Mouse (Mus musculus) limb, embryonic 14.5 days (tissue): ENCODE measurements at regions not wholly inside any gene's neighbourhood (a gene's known extent, or its start where the extent isn't known, plus 50 kb on each side); places are given as distances from the start of the nearest gene placed in this dataset.
A peak's percentile ranks its signal among the peaks of the same experiment; 100 is the strongest.

Source experiments
- ATAC-seq: fragments of 200-750 bp; cut with Nextera tagmentation; 2 replicates; pipeline ENCODE4 v1.8.0; 2017; ENCODE audit warnings: low read depth, moderate number of reproducible peaks, moderate TSS enrichment; ENCODE audit not compliant: low FRiP score
- DNase-seq: peaks from one replicate; pipeline ENCODE4 v3.0.0-alpha.2; 2015; ENCODE audit warnings: low spot score
- H3K27ac ChIP-seq: fragments of 300-500 bp; sonication (generic); replicated peaks from 2 replicates; pipeline ENCODE4 v1.5.1; 2014; ENCODE audit warnings: low read depth, mild to moderate bottlenecking, low read length, moderate library complexity, mixed read lengths
- H3K27me3 ChIP-seq: fragments of 300-500 bp; sonication (generic); 2 replicates; pipeline ENCODE4 v1.6.1; 2014; ENCODE audit warnings: low read length, mixed read lengths; ENCODE audit not compliant: control insufficient read depth, insufficient read depth
- H3K36me3 ChIP-seq: fragments of 300-500 bp; sonication (generic); 2 replicates; pipeline ENCODE4 v1.6.1; 2014; ENCODE audit warnings: mild to moderate bottlenecking, low read length, moderate library complexity, mixed read lengths; ENCODE audit not compliant: control insufficient read depth, insufficient read depth
- H3K4me1 ChIP-seq: fragments of 300-500 bp; sonication (generic); 2 replicates; pipeline ENCODE4 v1.6.1; 2014; ENCODE audit warnings: antibody characterized with exemption, low read length, mixed read lengths; ENCODE audit not compliant: control insufficient read depth, insufficient read depth
- H3K4me2 ChIP-seq: fragments of 300-500 bp; sonication (generic); replicated peaks from 2 replicates; pipeline ENCODE4 v1.6.1; 2014; ENCODE audit warnings: low read depth, mild to moderate bottlenecking, low read length, moderate library complexity; ENCODE audit not compliant: severe bottlenecking
- H3K4me3 ChIP-seq: fragments of 300-500 bp; sonication (generic); replicated peaks from 2 replicates; pipeline ENCODE4 v1.5.1; 2014; ENCODE audit warnings: low read length
- H3K9ac ChIP-seq: fragments of 300-500 bp; sonication (generic); 2 replicates; pipeline ENCODE4 v1.6.1; 2014; ENCODE audit warnings: mild to moderate bottlenecking, low read depth, low read length, moderate library complexity; ENCODE audit not compliant: severe bottlenecking
- H3K9me3 ChIP-seq: fragments of 300-500 bp; sonication (generic); 2 replicates; pipeline ENCODE4 v1.6.1; 2016; ENCODE audit warnings: low read length; ENCODE audit not compliant: control insufficient read depth
- POLR2A ChIP-seq: fragments of 200-500 bp; IDR thresholded peaks from 2 replicates; pipeline ENCODE4 v1.8.0; 2012; ENCODE audit warnings: inconsistent platforms, mild to moderate bottlenecking, moderate library complexity, borderline replicate concordance; ENCODE audit not compliant: insufficient read depth, insufficient read length; ENCODE audit errors: extremely low read depth
- WGBS: fragments of 180-500 bp; shearing (Covaris S2); extraction: QIAGEN DNeasy Blood & Tissue Kit; methylation state at CpG from one replicate; pipeline ENCODE4 v1.1.7; 2014; 5-methylcytosine and 5-hydroxymethylcytosine counted together

- no peaks in the 10 kb centered on the region for H3K36me3 ChIP-seq
- 78% methylated on average over 3 of the region's 3 CpGs for WGBS
- no peaks in the 10 kb centered on the region for H3K4me1 ChIP-seq
- ATAC-seq (no peak), DNase-seq (no peak)
- H3K4me2 ChIP-seq, result no peak overlapping the region
- no peak overlapping the region for H3K27ac ChIP-seq
- no peaks in the 10 kb centered on the region for H3K27me3 ChIP-seq
- no peak for TF ChIP-seq POLR2A
- no peak overlapping the region for H3K4me3 ChIP-seq
- no peak overlapping the region for H3K9ac ChIP-seq
- H3K9me3 ChIP-seq, result no peaks in the 10 kb centered on the region
These were observed 66.2 kb downstream of the Car2 start for GRCm38 (mm10) chr3:14952169-14952729.

DNA sequence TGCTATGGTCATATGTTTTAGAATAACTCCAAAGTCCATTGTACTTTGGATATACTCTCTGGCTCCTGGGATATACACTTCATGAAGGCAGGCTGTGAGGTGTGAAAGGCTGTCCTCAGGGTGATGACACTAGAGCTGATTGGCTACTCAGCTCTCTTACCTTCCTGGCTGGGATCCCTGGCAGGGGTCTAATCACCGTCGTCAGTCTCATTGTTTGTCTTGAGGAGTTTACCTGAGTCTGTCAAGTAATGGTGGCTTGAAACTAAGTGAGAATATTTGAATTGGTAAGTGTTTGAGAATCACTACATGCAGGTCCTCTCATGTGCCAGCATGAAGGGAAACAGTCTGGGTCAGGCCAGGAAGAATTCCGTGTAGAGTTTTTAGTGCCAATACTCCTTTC is 66.9 kb downstream of the Car2 start:
- no peak overlapping the region for H3K4me3 ChIP-seq
- no peaks in the 10 kb centered on the region for H3K36me3 ChIP-seq
- no peaks in the 10 kb centered on the region for H3K9me3 ChIP-seq
- no peak for TF ChIP-seq POLR2A
- H3K9ac ChIP-seq, result no peak overlapping the region
- no peak overlapping the region for H3K4me2 ChIP-seq
- ATAC-seq, result no peak
- WGBS, result 46% methylated on average over 3 of the region's 3 CpGs
- no peak overlapping the region for H3K27ac ChIP-seq
- DNase-seq, result no peak
- H3K4me1 ChIP-seq, result no peaks in the 10 kb centered on the region
- H3K27me3 ChIP-seq, result no peaks in the 10 kb centered on the region

DNA sequence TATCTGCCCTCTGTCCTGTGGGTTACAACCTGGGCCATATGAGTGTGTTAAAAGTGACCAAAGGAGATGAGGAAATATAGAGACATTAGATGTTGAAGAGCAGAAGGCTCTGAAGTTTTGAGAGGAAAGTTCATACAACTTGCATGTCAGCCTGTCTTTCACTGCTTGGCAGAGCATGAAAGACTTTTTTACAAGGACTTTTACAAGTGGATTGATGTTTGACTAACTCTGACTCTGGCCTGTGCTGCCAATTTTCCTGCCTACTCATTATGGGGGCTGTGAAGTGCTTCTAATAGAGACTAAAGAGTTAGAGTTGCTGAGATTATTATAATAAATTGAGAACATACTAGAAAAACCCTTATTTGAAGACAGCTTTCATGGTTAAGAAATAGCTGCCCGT is 71.4 kb downstream of the Car2 start:
- 50% methylated on average over 1 of the region's 1 CpGs for WGBS

DNA sequence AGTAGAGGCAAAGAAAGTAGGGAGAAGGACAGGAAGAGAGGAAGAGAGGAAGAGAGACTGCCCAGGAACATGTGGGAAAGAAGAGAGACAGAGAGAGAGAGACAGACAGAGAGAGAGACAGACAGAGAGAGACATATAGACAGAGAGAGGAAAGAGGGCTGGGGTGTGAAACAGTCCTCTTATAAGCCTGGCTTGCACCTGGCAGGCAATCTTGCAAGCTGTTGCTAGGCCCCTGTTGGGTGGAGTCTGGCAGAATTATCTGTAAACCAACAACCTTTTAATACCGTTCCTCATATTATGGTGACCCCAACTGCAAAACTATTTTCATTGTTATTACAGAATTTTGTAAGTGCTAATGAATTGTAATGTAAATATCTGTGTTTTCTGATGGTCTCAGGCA is 72.2 kb downstream of the Car2 start:
- Histone ChIP-seq H3K27me3 (no peaks in the 10 kb centered on the region), H3K9ac (no peak overlapping the region), H3K4me3 (no peak overlapping the region), H3K4me2 (no peak overlapping the region), H3K27ac (no peak overlapping the region), H3K36me3 (no peaks in the 10 kb centered on the region), H3K9me3 (no peaks in the 10 kb centered on the region), H3K4me1 (peaks cover 4% of the 10 kb centered on the region; the same call in 1 of the 2 replicates)
- no peak for TF ChIP-seq POLR2A
- WGBS, result 48% methylated on average over 1 of the region's 1 CpGs
- no peak for ATAC-seq
- DNase-seq, result no peak

More for the DNA sequence above, 71.4 kb downstream of the Car2 start:
- Histone ChIP-seq H3K4me3 (no peak overlapping the region), H3K36me3 (no peaks in the 10 kb centered on the region), H3K4me2 (no peak overlapping the region), H3K4me1 (peaks cover 4% of the 10 kb centered on the region; the same call in 1 of the 2 replicates), H3K9ac (no peak overlapping the region), H3K27me3 (no peaks in the 10 kb centered on the region), H3K27ac (no peak overlapping the region), H3K9me3 (no peaks in the 10 kb centered on the region)
- ATAC-seq, result no peak
- TF ChIP-seq POLR2A, result no peak
- peak; percentile 28 for DNase-seq

DNA sequence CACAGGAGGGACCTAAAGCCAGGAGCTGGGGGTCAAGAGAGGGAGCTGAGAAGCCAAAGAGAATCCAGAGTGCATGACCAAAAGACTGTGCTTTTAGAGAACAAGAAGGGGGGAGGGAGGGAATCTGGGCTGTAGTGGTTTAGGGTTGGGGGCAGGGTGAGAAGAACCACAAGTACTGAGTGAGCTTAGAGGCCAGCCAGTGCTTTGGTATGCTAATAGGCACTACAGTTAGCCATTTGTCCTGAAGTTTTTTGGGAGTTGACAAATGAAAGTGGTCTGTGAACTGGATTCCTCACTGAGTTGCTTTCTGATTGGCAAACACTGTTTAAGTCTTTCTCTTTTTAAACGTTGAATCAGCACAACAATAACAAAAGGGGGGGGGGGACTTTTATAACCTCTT is 73.5 kb downstream of the Car2 start:
- Histone ChIP-seq H3K9me3 (no peaks in the 10 kb centered on the region), H3K27ac (no peak overlapping the region), H3K4me2 (no peak overlapping the region), H3K4me3 (no peak overlapping the region), H3K4me1 (peaks cover 4% of the 10 kb centered on the region; the same call in 1 of the 2 replicates), H3K27me3 (no peaks in the 10 kb centered on the region), H3K36me3 (no peaks in the 10 kb centered on the region), H3K9ac (no peak overlapping the region)
- ATAC-seq, result no peak
- no peak for TF ChIP-seq POLR2A
- no peak for DNase-seq
- WGBS, result 0% methylated on average over 1 of the region's 1 CpGs

GRCm38 (mm10) chr3:14964795-14965194 is 78.7 kb downstream of the Car2 start:
- Histone ChIP-seq H3K4me3 (no peak overlapping the region), H3K4me1 (no peaks in the 10 kb centered on the region), H3K27me3 (no peaks in the 10 kb centered on the region), H3K9me3 (no peaks in the 10 kb centered on the region), H3K9ac (no peak overlapping the region), H3K4me2 (no peak overlapping the region), H3K36me3 (no peaks in the 10 kb centered on the region), H3K27ac (no peak overlapping the region)
- no peak for TF ChIP-seq POLR2A
- WGBS, result 69% methylated on average over 5 of the region's 5 CpGs
- no peak for ATAC-seq
- no peak for DNase-seq
